Mouse (Mus musculus): ENCODE measurements around the gene Camta1.

Gene Camta1

DNA sequence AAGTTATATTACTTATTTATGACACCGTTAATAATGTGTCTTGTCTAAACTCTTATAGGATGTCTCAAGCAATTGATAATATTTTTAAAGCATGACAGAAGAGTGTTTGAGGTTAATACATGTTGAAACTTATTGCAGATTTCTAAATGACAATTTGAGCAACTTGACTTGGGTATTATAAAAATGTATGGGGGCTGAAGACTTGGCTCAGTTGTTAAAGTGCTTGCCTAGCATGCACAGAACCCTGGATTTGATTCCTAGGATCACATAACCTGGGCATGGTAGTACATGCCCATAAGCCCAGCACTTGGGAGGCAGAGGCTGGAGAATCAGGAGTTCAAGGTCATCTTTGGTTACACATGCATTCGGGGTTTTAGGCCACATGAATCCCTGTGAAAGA lies 992.8 kb downstream of the Camta1 start:
- no peaks in the 10 kb centered on the region for H3K27me3 ChIP-seq (ENCODE audit: insufficient read depth, low read length)
- H3K4me3 ChIP-seq (replicated peaks; ENCODE audit: low read length): no peak overlapping the region
- H3K36me3 ChIP-seq (ENCODE audit: insufficient read depth, low read length): peaks cover 48% of the 10 kb centered on the region
- H3K9me3 ChIP-seq (ENCODE audit: low read length): no peaks in the 10 kb centered on the region
- peaks cover 53% of the 10 kb centered on the region for H3K4me1 ChIP-seq (replicated peaks; ENCODE audit: low read depth, low read length)
- TF ChIP-seq POU5F1 (IDR thresholded peaks at IDR 0.05; ENCODE audit: borderline replicate concordance, low read length) (no peak), CTCF (conservative IDR thresholded peaks at IDR 0.05; ENCODE audit: low read length) (no peak), NANOG (IDR thresholded peaks at IDR 0.05; ENCODE audit: borderline replicate concordance, low read length) (no peak)

GRCm38 (mm10) chr4:150868161-150868560 lies 993.5 kb downstream of the Camta1 start:
- no peak overlapping the region for H3K4me3 ChIP-seq (replicated peaks; ENCODE audit: low read length)
- peaks cover 50% of the 10 kb centered on the region for H3K4me1 ChIP-seq (replicated peaks; ENCODE audit: low read depth, low read length)
- TF ChIP-seq POU5F1 (IDR thresholded peaks at IDR 0.05; ENCODE audit: borderline replicate concordance, low read length): no peak
- no peak for TF ChIP-seq CTCF (conservative IDR thresholded peaks at IDR 0.05; ENCODE audit: low read length)
- TF ChIP-seq NANOG (IDR thresholded peaks at IDR 0.05; ENCODE audit: borderline replicate concordance, low read length): no peak

More at GRCm38 (mm10) chr4:150868161-150868560, 993.5 kb downstream of the Camta1 start:
- no peaks in the 10 kb centered on the region for H3K9me3 ChIP-seq (ENCODE audit: low read length)
- no peaks in the 10 kb centered on the region for H3K27me3 ChIP-seq (ENCODE audit: insufficient read depth, low read length)
- H3K36me3 ChIP-seq (ENCODE audit: insufficient read depth, low read length): peaks cover 48% of the 10 kb centered on the region
